Mouse (Mus musculus) ES-Bruce4 (cell line): ENCODE measurements around the gene Spg20. TPM values are rescaled to one million over a fixed set of nuclear protein-coding genes. Genes with fewer than 3 reads are reported as not detected.

Source experiments
- H3K27ac ChIP-seq: 2 replicates; pipeline ENCODE4 v1.5.1; 2012; ENCODE audit warnings: low read length, inconsistent platforms; ENCODE audit not compliant: insufficient read depth
- H3K27me3 ChIP-seq: 2 replicates; pipeline ENCODE4 v1.6.1; 2012; ENCODE audit warnings: mild to moderate bottlenecking, low read length, inconsistent platforms; ENCODE audit not compliant: control insufficient read depth, poor library complexity, insufficient read depth, severe bottlenecking
- H3K36me3 ChIP-seq: 2 replicates; pipeline ENCODE4 v1.6.1; 2012; ENCODE audit warnings: inconsistent platforms, mild to moderate bottlenecking, low read length, moderate library complexity; ENCODE audit not compliant: control insufficient read depth, poor library complexity, insufficient read depth, severe bottlenecking
- H3K4me1 ChIP-seq: one replicate; pipeline ENCODE4 v1.8.1; 2011; ENCODE audit warnings: low read length; ENCODE audit not compliant: control insufficient read depth, insufficient read depth
- H3K4me3 ChIP-seq: 2 replicates; pipeline ENCODE4 v1.5.1; 2011; ENCODE audit warnings: low read depth, mild to moderate bottlenecking, low read length
- H3K9ac ChIP-seq: 2 replicates; pipeline ENCODE4 v1.6.1; 2012; ENCODE audit warnings: low read depth, mild to moderate bottlenecking, inconsistent platforms; ENCODE audit not compliant: poor library complexity, severe bottlenecking
- H3K9me3 ChIP-seq: replicated peaks from 2 replicates; pipeline ENCODE4 v1.6.1; 2012; ENCODE audit warnings: mild to moderate bottlenecking, low read length, inconsistent platforms; ENCODE audit not compliant: control insufficient read depth, poor library complexity, insufficient read depth, severe bottlenecking
- CTCF ChIP-seq: IDR thresholded peaks from one replicate; pipeline ENCODE4 v1.8.1; 2011; ENCODE audit warnings: low read depth, low read length
- EP300 ChIP-seq: IDR thresholded peaks from 2 replicates; pipeline ENCODE4 v1.6.1; 2011; ENCODE audit warnings: low read depth, low read length; ENCODE audit not compliant: insufficient read depth
- POLR2A ChIP-seq: IDR thresholded peaks from one replicate; pipeline ENCODE4 v1.8.1; 2011; ENCODE audit warnings: low read length; ENCODE audit not compliant: insufficient read depth
- polyA plus RNA-seq: library from polyadenylated mRNA; stranded (reverse); fragments of >200 nt; gene quantifications from 2 replicates; pipeline ENCODE4 v1.2.4, GENCODE M21; 2011; ENCODE audit warnings: low read depth; ENCODE audit not compliant: missing spikeins, insufficient read depth, insufficient read length

The Spg20 gene
- polyA plus RNA-seq, 1 experiment: 51.2 TPM

GRCm38 (mm10) chr3:55101092-55101491, 10.8 kb upstream of the Spg20 start:
- no peak overlapping the region for H3K4me3 ChIP-seq
- 0 out of 2 replicates have a peak, but pooled peaks cover under 1% of the 10 kb centered on the region for H3K9me3 ChIP-seq
- H3K27me3 ChIP-seq: no peaks in the 10 kb centered on the region
- no peak overlapping the region for H3K27ac ChIP-seq
- TF ChIP-seq EP300 (no peak), CTCF (no peak), POLR2A (no peak)
- no peaks in the 10 kb centered on the region for H3K36me3 ChIP-seq
- H3K4me1 ChIP-seq: no peaks in the 10 kb centered on the region
- H3K9ac ChIP-seq: no peak overlapping the region

- H3K9me3 ChIP-seq: peaks cover 12% of the 10 kb centered on the region
- H3K27me3 ChIP-seq: no peaks in the 10 kb centered on the region
- H3K4me3 ChIP-seq: no peak overlapping the region
- TF ChIP-seq EP300 (no peak), CTCF (no peak), POLR2A (no peak)
- no peaks in the 10 kb centered on the region for H3K36me3 ChIP-seq
- H3K9ac ChIP-seq: no peak overlapping the region
- no peaks in the 10 kb centered on the region for H3K4me1 ChIP-seq
- H3K27ac ChIP-seq: no peak overlapping the region
Measured at GRCm38 (mm10) chr3:55105372-55106023, 6.4 kb upstream of the Spg20 start.

GRCm38 (mm10) chr3:55106051-55106450, 5.9 kb upstream of the Spg20 start:
- Histone ChIP-seq H3K27ac (no peak overlapping the region), H3K27me3 (no peaks in the 10 kb centered on the region), H3K4me3 (no peak overlapping the region), H3K4me1 (no peaks in the 10 kb centered on the region), H3K9ac (no peak overlapping the region), H3K9me3 (peaks cover 12% of the 10 kb centered on the region), H3K36me3 (no peaks in the 10 kb centered on the region)
- no peak for TF ChIP-seq POLR2A

GRCm38 (mm10) chr3:55109097-55109496, 2.8 kb upstream of the Spg20 start:
- no peak overlapping the region for H3K27ac ChIP-seq
- H3K9me3 ChIP-seq: peaks cover 12% of the 10 kb centered on the region
- H3K4me3 ChIP-seq: no peak overlapping the region
- no peak for TF ChIP-seq EP300
- H3K27me3 ChIP-seq: no peaks in the 10 kb centered on the region
- H3K9ac ChIP-seq: no peak overlapping the region
- H3K4me1 ChIP-seq: no peaks in the 10 kb centered on the region
- no peaks in the 10 kb centered on the region for H3K36me3 ChIP-seq

- H3K27me3 ChIP-seq: no peaks in the 10 kb centered on the region
- TF ChIP-seq EP300 (no peak), POLR2A (no peak), CTCF (no peak)
Measured at GRCm38 (mm10) chr3:55112710-55113415, 955 bp downstream of the Spg20 start.

GRCm38 (mm10) chr3:55114313-55115065, 2.6 kb downstream of the Spg20 start:
- no peaks in the 10 kb centered on the region; the same call in 1 of the 2 replicates for H3K9me3 ChIP-seq
- H3K27me3 ChIP-seq: no peaks in the 10 kb centered on the region
- no peaks in the 10 kb centered on the region for H3K4me1 ChIP-seq
- no peaks in the 10 kb centered on the region for H3K36me3 ChIP-seq
- no peak overlapping the region for H3K27ac ChIP-seq
- no peak for TF ChIP-seq CTCF
- no peak for TF ChIP-seq POLR2A
- no peak for TF ChIP-seq EP300
- no peak overlapping the region for H3K4me3 ChIP-seq
- H3K9ac ChIP-seq: no peak overlapping the region

More at GRCm38 (mm10) chr3:55112710-55113415, 955 bp downstream of the Spg20 start:
- peak overlapping the region; percentile 94 for H3K4me3 ChIP-seq
- H3K9ac ChIP-seq: peak overlapping the region; percentile 86
- H3K4me1 ChIP-seq: no peaks in the 10 kb centered on the region
- no peak overlapping the region for H3K27ac ChIP-seq
- H3K36me3 ChIP-seq: no peaks in the 10 kb centered on the region
- no peaks in the 10 kb centered on the region; the same call in none of the 2 replicates for H3K9me3 ChIP-seq
